Mouse (Mus musculus) liver, adult 2 months (tissue): Measurements from ENCODE around the gene Hist2h2bb. TPM values are rescaled to one million over a fixed set of nuclear protein-coding genes. Genes with fewer than 3 reads are reported as not detected.
"Not testable (repeated sequence)": the region's sequence is repeated elsewhere in the genome, so short reads cannot be mapped to it uniquely, and the experiment has no call there.

Source experiments
- DNase-seq: peaks from one replicate; pipeline ENCODE4 v3.0.0-alpha.2; 2011; ENCODE audit warnings: low read depth, low spot score; ENCODE audit errors: extremely low read depth
- H3K27ac ChIP-seq: fragments of 200-500 bp; replicated peaks from 2 replicates; pipeline ENCODE4 v1.5.1; 2012; ENCODE audit warnings: low read depth, mild to moderate bottlenecking, control low read depth, inconsistent platforms, low read length; ENCODE audit not compliant: insufficient read depth
- H3K27me3 ChIP-seq: fragments of 200-500 bp; 2 replicates; pipeline ENCODE4 v1.6.1; 2012; ENCODE audit warnings: mild to moderate bottlenecking, moderate library complexity, low read length, inconsistent platforms; ENCODE audit not compliant: control insufficient read depth, insufficient read depth
- H3K36me3 ChIP-seq: fragments of 200-500 bp; 2 replicates; pipeline ENCODE4 v1.6.1; 2012; ENCODE audit warnings: low read length, inconsistent platforms; ENCODE audit not compliant: control insufficient read depth, insufficient read depth
- H3K4me1 ChIP-seq: fragments of 200-500 bp; 2 replicates; pipeline ENCODE4 v1.6.1; 2011; ENCODE audit warnings: low read length; ENCODE audit not compliant: control insufficient read depth, insufficient read depth
- H3K4me3 ChIP-seq: fragments of 200-500 bp; 2 replicates; pipeline ENCODE4 v1.5.1; 2011; ENCODE audit warnings: low read depth, mild to moderate bottlenecking, control low read depth, low read length, moderate library complexity; ENCODE audit not compliant: insufficient read depth
- H3K79me2 ChIP-seq: fragments of 200-500 bp; 2 replicates; pipeline ENCODE4 v1.6.1; 2012; ENCODE audit warnings: inconsistent platforms, mild to moderate bottlenecking, low read length, moderate library complexity; ENCODE audit not compliant: control insufficient read depth, insufficient read depth
- H3K9ac ChIP-seq: fragments of 200-500 bp; 2 replicates; pipeline ENCODE4 v1.6.1; 2012; ENCODE audit warnings: low read depth, mild to moderate bottlenecking, control low read depth, inconsistent platforms, low read length
- CTCF ChIP-seq: fragments of 200-500 bp; IDR thresholded peaks from 2 replicates; pipeline ENCODE4 v1.5.1; 2011; ENCODE audit warnings: low read depth, low read length, control low read depth
- POLR2A ChIP-seq: fragments of 200-500 bp; IDR thresholded peaks from 2 replicates; pipeline ENCODE4 v1.6.1; 2011; ENCODE audit warnings: low read length, control low read depth; ENCODE audit not compliant: insufficient read depth; ENCODE audit errors: extremely low read depth
- WGBS: fragments of 180-500 bp; shearing (Covaris S2); methylation state at CpG from one replicate; pipeline ENCODE4 v1.1.7; 2018; 5-methylcytosine and 5-hydroxymethylcytosine counted together
- polyA plus RNA-seq: library from polyadenylated mRNA; depleted of rRNA; stranded (reverse); fragments of >200 nt; gene quantifications from 2 replicates; pipeline ENCODE4 v1.2.3, GENCODE M21; 2012
- total RNA-seq: library from RNA; depleted of rRNA; stranded (reverse); fragments of >200 nt; gene quantifications from 2 replicates; pipeline ENCODE4 v1.2.3, GENCODE M21; 2014

Hist2h2bb gene
- total and polyA plus RNA-seq, 2 experiments = 30.4 TPM; not detected in 1

GRCm38 (mm10) chr3:96287334-96287733 is 17.8 kb downstream of the Hist2h2bb start:
- peak; percentile 69 for TF ChIP-seq CTCF
- H3K27me3 ChIP-seq, DNase-seq, H3K79me2 ChIP-seq, H3K9ac ChIP-seq, H3K4me3 ChIP-seq, H3K4me1 ChIP-seq, H3K27ac ChIP-seq, H3K36me3 ChIP-seq: not testable (repeated sequence)
- WGBS = 90% methylated on average over 11 of the region's 11 CpGs

- 80% methylated on average over 3 of the region's 3 CpGs for WGBS
- Histone ChIP-seq H3K27me3 (no peaks in the 10 kb centered on the region), H3K79me2 (no peaks in the 10 kb centered on the region), H3K9ac (no peak overlapping the region), H3K27ac (no peak overlapping the region), H3K4me3 (no peak overlapping the region), H3K4me1 (no peaks in the 10 kb centered on the region), H3K36me3 (no peaks in the 10 kb centered on the region)
- no peak for DNase-seq
- TF ChIP-seq POLR2A (no peak), CTCF (no peak)
Measured at GRCm38 (mm10) chr3:96289201-96289600, 19.6 kb downstream of the Hist2h2bb start.

DNA sequence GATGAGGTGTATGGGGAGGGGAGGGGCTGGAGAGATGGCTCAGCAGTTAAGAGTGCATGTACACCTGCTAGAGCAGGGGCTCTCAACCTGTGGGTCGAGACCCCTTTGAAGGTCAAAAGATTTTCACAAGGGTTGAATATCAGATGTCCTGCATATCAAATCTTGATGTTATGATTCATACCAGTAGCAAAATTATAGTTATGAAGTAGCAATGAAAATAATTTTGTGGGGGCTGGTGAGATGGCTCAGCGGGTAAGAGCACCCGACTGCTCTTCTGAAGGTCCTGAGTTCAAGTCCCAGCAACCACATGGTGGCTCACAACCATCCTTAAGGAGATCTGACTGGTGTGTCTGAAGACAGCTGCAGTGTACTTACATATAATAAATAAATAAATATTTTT is 21.2 kb downstream of the Hist2h2bb start:
- 92% methylated on average over 3 of the region's 3 CpGs for WGBS
- H3K9ac ChIP-seq, H3K79me2 ChIP-seq, H3K36me3 ChIP-seq, H3K4me1 ChIP-seq, H3K4me3 ChIP-seq, H3K27me3 ChIP-seq, H3K27ac ChIP-seq, DNase-seq: not testable (repeated sequence)

- H3K79me2 ChIP-seq = no peaks in the 10 kb centered on the region
- TF ChIP-seq CTCF = no peak
- TF ChIP-seq POLR2A = no peak
- no peak for DNase-seq
- 82% methylated on average over 6 of the region's 6 CpGs for WGBS
- no peak overlapping the region; the same call in 1 of the 2 replicates for H3K4me3 ChIP-seq
- H3K27me3 ChIP-seq = 0 out of 2 replicates have a peak, but pooled peaks cover 2% of the 10 kb centered on the region
- no peaks in the 10 kb centered on the region for H3K4me1 ChIP-seq
- H3K27ac ChIP-seq = no peak overlapping the region
- H3K9ac ChIP-seq = no peak overlapping the region
- no peaks in the 10 kb centered on the region for H3K36me3 ChIP-seq
Measured at GRCm38 (mm10) chr3:96292641-96293040, 23.1 kb downstream of the Hist2h2bb start.

GRCm38 (mm10) chr3:96293368-96293767 is 23.8 kb downstream of the Hist2h2bb start:
- DNase-seq = no peak
- WGBS = 56% methylated on average over 5 of the region's 5 CpGs
- TF ChIP-seq CTCF (no peak), POLR2A (no peak)
- 0 out of 2 replicates have a peak, but pooled peaks cover 2% of the 10 kb centered on the region for H3K27me3 ChIP-seq
- H3K27ac ChIP-seq = peak overlapping the region; percentile 51; the same call in 1 of the 2 replicates
- no peaks in the 10 kb centered on the region for H3K36me3 ChIP-seq
- H3K4me3 ChIP-seq = no peak overlapping the region
- H3K9ac ChIP-seq = no peak overlapping the region
- no peaks in the 10 kb centered on the region for H3K4me1 ChIP-seq
- no peaks in the 10 kb centered on the region for H3K79me2 ChIP-seq

GRCm38 (mm10) chr3:96293787-96294186 is 24.2 kb downstream of the Hist2h2bb start, which contains the start of gene Fcgr1:
TSS of gene Fcgr1 (minus strand) at chr3:96293969.
- Histone ChIP-seq H3K27me3 (0 out of 2 replicates have a peak, but pooled peaks cover 2% of the 10 kb centered on the region), H3K4me3 (no peak within 1 kb of the TSS), H3K4me1 (no peaks in the 10 kb centered on the region), H3K36me3 (no peaks in the 10 kb centered on the region), H3K27ac (peak within 1 kb of the TSS; percentile 51; the same call in 1 of the 2 replicates), H3K9ac (no peak within 1 kb of the TSS), H3K79me2 (no peaks in the 10 kb centered on the region)
- 76% methylated on average over 4 of the region's 4 CpGs for WGBS
- TF ChIP-seq POLR2A (no peak), CTCF (no peak)
- no peak for DNase-seq
